Mouse (Mus musculus) adrenal gland, adult 18-20 months (tissue): ENCODE data around the gene Ddit4. TPM values are rescaled to one million over a fixed set of nuclear protein-coding genes. Genes with fewer than 3 reads are reported as not detected.

Source experiments
- DNase-seq, 2 experiments: peaks; one replicate each; pipeline ENCODE4 v3.0.0; 2021 to 2022; ENCODE audit warnings: low spot score in 2 of 2
- total RNA-seq, 2 experiments: library from RNA; stranded (reverse); gene quantifications; 1 replicate in 1 of 2; 2 replicates in 1 of 2; pipeline ENCODE4 v1.2.3; 2021

The Ddit4 gene
- total RNA-seq, 2 experiments from 2014 or later: 29.5 to 69.3 TPM

DNA sequence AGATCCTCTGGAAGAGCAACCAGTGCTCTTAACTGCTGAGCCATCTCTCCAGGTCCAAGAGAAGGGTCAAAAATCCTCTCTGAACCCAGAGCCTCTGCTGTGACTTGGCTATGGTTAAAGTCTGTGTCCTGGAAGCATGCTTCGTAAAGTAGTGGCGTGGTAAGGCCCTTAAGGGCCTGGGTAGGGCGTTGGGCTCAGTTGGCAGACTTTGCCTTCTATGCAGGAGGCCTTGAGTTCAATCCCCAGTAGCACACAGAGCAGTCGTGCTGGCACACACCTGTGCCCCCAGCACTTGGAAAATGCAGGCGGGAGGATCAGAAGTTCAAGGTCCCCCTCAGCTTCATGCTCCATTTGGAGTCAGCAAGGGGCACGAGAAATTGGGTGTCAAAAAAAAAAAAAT, 21.4 kb upstream of the Ddit4 start:
- DNase-seq: no peak

DNA sequence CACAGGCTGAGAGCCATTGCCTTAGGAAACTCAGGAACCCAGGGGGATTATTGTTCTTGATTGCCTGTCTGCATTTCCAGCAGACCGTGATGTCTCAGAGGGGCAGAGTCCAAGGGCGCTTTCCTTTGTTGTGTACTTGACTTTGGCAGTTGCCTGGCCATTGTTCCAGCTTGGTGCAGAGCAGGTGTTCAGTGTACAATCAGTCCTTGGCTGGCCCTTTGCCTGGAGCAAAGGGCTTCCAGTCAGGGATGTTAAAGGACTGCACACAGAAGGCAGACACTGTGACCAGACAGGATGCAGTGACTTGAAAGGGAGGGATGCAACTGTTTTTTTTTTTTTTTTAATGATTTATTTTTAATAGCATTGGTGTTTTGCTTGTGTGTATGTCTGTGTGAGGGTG, 20.9 kb upstream of the Ddit4 start:
- DNase-seq: no peak

DNA sequence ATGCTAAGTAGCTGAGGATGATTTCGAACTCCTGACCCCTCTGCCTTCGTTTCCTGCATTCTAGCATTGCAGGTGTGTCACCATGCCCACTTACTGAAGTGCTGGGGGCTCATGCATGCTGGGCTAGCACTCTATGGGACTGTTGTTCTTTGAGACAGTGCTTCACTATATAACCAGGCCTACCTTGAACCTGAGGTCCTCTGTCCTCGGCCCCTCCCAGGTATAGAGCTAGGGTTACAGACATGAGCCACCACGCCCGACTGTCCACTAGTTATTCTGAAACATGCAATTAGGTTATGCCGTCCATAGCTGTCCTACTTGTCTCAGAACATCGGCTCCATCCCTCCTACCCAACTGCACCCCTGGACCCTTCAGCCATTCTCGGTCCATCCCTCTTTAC, 20.2 kb upstream of the Ddit4 start:
- DNase-seq: no peak

DNA sequence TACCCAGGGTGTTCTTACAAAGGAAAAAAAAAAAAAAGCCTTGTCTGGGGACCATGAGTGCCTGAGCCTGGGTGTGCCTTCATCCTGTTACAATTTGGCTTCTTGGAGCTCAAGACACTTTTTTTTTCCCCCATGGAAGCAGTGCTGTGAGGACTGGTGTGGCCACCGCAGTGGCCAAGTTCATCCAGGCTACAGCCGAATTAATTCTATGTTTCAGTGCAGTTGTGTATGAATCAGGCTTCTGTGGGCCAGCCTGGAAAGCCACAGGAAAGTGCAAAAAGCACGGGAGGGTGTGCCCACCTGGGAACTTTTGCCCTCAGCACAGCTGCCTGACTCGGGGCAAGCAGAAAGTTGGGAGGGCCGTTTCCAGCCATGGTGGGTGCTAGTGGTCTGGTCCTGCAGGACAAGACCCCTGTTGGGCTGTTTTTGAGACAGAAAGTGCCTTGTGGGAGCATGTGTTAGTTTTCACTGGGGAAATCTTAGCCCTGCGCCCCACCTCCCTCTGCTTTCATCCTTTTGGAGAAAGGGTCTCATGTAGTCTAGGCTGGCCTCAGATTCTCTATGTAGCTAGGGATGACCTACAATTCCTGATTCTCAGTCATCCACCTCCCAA, 18.9 kb upstream of the Ddit4 start:
- no peak for DNase-seq

DNA sequence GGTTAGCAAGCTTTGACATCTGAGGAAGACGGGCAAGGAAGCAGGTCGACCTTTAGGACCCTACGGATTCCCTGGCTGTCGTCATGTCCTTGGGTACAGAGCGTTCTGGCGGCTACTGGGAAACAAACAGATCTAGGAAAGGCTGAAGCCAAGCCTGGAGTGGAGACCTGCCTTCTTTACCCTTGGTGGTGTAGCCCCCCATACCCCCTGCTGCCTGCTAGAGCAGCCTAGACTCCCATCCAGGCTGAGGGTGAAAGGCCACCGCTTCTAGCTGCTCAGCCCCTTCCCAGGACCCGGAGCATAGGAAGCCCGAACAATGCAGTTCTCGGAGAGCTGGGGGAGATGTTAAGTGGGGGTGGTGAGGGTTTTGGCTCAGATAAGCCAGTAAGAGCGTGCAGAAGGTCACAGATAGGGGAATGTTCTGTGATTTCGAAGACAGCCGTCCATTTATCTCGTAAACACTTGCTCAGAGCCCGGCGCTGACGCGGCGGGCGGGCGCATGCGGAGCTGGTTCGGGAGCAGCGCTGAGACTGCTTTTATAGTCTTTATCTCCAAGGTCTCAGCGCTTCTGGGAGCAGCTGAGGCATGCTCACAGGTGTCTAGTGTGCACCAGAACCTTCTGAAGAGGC, 18.3 kb upstream of the Ddit4 start:
- DNase-seq: peak; percentile 63 to 67

DNA sequence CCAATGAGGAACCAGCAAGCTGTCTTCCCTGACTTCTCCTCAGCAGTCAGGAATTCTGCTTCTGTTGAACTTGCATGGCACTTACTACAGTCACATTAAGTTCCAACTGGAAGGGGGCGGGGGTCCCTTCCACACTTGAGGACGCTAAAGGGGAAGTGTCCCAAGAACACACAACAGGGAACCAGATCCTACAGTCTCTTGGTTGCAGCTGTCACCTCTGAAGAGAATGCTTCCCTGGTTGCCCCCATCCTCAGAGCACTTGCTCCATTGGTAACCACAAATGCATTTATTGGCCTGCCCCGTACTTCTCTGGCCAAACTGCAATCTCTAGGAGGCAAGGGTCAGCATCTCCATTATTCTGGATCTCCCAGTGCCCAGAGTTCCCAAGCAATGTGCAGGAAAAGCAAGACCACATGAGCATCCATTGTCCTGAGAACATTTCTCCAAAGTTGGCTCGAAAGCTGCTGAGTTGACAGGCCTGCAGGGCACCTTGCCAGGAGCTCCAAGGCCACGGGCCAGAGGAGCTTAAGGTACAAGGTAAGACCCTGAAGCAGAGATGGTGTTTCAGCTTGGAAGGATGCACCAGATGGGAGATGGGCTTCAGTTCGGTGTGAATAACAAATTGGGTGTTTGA, 15.8 kb upstream of the Ddit4 start:
- DNase-seq: peak in 1 of 2 experiments; percentile 63

DNA sequence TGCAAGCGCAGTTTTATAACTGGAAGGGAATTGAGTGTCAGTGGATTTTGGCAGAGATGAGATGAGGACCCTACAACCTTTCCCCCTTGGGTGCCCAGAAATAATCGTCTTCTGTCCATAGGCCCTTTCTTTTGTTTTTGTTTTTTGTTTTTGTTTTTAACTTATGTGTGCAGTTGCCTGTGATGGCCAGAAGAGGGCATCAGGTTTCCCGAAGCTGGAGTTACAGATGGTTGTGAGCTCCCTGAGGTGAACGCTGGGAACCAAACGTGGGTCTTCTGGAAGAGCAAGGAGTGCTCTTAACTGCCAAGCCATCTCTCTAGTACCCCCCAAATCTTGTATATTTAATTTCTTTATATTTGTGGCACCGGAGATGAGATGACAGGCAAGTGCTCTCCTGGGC, 15.1 kb upstream of the Ddit4 start:
- no peak for DNase-seq

DNA sequence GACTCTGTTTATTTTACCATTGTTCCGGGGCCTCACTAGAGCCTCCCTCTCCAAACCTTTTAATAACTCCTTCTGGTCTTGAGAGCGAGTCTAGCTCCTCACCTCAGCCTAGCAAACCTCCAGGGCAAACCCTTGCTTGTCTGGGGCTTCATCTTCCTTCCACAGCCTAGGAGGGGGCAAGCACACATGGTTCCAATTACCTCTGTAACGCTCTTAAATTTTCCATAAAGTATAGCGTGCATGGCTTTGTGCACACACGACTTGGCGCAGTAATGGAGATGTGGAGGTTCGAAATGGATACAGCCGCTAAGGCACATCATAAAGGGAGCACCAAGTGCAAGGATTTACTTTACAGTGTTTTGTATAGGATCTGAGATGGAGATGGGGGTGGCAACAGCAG, 14.2 kb upstream of the Ddit4 start:
- no peak for DNase-seq

DNA sequence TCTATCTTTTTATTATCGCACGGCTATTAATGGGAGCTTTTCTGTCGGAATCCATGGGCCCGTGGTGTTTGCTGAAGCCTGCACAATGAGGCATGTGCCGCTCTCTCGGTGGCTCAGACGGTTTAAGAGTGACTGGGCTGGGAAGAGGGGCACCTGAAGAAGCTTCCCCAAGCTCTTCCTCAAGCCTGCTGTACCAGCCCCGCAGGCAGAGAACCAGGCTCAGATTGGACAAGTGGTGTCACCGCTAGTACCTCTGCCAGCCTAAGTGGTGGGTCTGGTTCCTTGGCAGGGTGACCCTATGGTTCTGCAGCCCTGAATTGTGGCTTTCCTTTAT, 13.7 kb upstream of the Ddit4 start:
- DNase-seq: no peak

DNA sequence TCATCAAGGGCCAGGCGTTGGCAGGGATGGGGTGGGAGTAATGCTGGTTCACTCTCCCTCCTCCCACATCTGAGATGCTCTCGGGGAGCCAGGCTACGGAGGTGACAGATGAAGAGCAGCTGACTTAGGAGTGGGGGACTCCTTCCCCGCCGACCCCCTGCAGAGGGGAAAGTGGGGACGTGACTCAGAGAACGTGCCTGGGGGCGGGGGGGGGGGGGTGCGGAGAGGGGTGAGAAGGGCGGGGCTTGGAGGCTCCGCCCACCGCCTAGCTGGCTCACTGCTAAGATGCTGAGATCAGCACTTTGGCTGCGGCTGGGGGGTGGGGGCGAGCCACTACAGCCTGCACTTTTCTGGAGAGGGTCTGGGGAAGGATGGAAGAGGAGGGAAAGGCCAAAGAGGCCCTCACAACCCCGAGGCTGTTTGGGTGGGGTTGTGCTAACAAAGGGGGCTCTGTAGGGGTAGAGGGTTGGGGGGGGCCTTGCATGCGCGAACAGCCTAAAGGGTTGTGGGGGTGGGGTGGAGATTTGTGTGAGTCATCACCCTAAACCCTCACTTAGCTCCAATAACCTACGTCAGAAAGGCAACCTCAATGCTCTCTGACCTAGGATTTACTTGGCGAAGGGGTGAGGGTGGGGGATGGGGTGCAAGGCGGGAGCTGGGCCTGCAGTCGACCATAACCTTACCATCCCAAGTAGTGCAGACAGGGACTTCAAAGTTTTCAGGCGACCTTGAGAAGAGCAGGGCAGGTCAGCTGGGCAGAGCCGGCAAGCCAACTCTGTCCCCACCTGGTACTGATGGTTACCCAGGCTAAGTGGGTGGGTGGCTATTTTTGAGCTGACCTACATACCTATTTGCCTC, 13.1 kb upstream of the Ddit4 start:
- no peak for DNase-seq

DNA sequence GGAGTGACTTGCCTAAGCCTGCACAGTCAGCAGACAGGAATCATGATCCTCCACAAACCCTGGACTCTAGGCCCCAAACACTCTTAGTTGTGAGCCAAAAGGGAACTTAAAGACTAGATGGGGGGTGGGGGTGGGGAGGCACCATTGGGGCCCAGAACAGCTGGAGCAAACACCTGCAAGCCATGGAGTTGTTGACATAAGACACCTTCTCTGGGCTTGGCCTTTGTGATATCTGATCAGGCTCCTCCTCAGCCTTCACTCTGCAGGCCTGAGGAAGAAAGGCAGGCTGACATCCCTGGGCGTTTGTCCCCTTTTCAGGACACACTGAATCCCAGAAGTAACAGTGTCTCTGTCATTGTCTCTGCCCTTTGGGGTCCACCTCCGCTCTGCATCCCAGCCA, 12.0 kb upstream of the Ddit4 start:
- DNase-seq: no peak

DNA sequence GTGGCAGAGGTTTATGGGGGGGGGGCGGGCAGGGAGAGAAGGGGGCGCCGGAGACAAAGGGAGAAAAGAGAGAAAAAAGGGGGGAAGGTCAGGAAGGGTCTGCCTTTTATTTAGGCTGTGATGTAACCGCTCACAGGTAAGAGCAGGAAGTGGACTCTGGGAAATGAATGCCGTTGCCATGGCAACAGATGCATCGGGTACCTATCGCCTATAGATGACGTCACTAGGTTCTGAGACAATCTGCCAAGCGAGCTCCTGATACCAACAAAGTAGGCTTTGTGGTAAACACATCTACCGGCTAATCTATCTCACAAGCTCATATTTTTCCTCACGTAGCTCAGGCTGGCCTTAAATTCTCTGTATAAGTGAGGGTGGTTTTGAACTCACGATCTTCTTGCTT, 7.9 kb upstream of the Ddit4 start:
- no peak for DNase-seq

DNA sequence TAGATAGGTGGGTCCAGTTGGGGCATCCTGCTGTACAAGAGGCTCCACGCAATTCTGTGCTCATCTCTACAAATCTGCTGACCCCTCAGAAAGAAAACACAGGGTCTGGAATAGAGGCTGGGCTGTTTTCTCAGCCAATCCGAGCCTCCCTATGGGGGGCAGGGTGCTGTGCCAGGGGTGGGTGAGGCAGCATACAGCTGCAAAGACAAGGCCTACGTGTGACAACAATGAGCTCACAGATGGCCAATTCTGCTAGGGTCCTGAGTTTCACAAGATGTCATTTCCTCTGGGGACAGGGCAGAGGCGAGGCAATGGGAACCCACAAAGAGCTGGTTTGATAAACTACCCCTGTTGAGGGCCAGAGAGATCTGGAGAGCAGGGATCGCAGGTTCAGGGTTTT, 6.8 kb upstream of the Ddit4 start:
- DNase-seq: no peak

DNA sequence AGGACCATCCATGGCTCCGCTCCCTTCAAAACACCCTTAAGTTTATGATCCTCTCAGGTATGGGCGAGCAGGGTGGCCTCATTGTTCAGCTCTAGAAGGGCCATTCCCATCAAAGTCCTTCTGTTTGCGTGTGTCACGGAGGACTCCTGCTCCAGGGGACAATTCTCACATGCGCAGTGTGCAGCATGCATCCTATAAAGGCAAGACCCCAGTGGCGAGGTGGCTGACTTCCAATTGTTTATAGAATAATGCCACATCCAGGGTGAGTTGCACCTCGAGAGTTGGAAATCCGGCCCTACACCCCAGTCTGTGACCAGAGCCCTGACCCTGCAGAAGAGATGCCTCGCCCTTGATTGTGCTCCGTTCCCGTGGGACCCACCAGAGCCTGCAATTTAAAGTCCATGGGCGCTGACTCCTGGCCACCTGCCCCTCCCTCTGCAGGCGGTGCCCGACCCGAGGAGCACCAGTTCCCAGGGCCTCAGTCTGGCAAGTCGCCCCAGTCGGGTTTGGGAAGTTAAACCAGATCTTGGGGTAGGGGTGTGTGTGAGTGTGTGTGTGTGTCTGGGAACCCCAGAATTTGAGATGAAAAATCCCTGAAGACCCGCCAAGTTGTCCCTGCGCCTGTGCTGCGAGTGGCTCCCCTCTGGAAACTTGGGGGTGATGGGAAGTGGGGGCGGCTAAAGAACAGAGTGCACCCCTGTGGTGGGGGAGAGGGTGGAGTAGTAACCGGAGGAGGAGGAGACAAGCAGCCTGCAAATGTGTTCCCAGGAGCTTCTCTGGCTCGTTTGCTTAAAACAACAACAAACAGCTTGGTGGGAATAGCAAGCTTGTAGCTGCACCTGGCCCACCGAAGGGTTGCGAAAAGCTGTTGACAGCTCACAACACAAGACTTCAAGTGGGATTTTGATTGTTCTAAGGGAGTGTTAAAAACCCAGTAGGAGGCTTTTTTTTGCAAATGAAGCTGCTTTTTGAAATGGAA, 5.8 kb upstream of the Ddit4 start:
- DNase-seq: no peak

DNA sequence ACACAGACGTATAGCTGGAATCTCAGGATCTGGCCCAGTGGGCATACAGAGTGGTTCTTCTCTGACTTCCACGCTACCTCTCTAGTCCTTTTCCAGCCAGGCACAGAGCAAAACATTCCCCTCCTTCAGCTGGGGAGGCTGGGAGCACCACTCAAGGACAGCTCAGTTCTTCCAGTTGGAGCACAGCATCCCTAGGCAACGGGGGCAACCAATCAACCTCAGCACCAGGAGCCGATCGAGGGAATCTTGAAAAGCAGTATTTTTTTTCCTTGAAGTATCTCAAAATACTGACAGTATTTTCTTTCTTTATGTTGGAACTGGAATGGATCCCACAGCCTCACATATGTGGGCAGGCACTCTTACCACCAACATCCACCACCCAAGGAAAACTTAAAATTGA, 5.0 kb upstream of the Ddit4 start:
- DNase-seq: no peak

DNA sequence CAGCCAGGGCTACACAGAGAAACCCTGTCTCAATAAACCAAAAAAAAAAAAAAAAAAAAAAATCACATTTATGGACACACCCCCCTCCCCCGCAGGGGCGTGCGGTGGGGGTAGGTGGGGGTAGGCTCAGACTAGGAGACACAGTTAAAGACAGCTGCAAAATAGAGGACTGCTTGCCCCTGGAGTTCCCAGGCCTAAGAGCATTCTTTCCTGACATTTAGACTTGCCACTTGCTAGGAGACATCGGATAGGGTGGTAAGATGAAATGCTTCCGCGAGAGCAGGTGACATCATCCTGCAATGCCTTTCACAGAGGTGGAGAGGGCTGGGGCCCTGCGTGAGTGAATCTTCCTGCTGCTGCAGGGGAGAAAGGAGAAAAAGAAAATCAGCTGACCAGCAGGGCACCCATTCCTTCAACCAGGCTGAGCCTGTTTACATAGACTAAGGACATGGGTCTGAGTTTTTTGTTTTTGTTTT, 2.0 kb upstream of the Ddit4 start:
- no peak for DNase-seq

DNA sequence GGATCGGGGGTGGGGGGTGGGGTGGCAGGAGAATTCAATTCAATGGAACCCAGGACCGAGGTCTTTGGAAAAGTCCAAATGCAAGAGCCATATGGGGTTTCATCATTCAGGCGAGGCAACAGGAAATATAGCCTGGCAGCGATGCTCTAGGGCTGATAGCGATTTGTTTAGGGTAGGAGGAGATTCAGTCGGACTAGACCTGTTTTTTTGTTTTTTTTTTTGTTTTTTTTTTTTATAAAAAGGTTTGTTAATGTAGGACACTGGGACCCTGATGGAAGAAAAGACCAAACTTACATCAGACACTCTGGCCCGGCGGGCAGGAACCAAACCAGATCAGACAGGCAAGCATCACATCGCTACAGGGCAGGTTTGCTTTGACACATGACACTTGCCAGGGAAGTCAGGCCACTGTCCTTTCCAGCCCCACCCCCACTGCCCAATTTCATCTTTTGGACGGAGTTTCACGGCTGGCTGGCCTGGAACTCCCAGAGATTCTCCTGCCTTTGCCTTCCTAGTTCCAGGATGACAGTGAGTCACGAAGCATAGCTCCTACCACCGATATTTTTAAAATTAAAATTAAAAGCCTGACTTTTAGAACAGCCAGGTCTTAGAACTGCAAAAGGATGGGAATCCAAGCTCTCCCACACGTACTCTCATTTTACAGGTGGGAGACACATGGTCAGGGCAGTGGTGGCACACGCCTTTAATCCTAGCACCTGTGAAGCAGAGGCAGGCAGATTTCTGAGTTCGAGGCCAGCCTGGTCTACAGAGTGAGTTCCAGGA, 1.3 kb upstream of the Ddit4 start:
- DNase-seq: no peak

DNA sequence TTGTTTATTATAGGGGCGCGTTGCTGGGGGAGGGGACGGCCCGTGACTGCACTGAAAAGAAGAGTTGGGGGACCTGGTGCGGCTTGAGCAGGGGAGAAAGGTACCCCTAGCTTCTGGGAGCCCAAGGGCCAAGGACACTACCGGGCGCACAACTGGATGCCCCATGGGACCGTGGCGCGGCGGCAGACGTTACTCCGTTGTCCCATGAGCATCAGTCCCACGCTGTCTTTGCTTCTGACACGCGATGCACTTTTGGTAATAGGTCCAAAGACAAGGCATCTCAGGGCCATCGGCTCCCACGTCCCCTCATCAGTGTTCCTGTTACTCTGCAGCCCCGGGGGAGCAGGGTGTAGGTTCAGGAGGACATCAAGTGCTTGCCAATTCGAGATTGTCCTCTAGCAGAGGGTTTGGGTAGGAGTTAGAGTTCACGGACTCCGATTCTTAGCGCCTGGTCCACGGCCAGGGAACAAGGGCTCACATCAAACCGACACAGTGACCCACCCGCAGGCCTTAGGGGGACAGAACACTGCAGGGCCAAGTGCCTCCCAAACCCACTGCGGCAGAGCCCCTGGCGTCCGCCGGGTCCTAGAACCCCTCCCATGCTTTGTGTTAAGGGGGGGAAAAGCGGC, 632 bp upstream of the Ddit4 start:
- no peak for DNase-seq

DNA sequence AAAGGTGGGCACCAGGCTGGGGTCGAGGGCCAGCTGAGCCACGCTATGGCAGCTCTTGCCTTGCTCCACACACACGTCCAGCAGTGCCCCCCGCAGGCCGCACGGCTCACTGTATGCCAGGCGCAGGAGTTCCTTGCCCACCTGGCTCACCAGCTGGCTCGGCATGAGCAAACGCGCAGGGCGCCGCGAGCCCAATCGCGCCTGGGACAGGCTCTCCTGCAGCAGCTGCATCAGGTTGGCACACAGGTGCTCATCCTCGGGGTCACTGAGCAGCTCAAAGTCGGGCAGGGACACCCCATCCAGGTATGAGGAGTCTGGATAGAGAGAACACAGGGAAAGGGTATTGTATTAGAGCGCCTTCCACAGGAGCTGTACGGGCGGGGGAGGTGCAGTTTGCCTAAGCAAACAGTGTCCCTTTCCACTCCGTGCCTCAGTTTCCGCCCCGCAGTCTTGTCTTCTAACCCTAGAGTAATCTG, 880 bp downstream of the Ddit4 start:
- peak; percentile 76 to 79 for DNase-seq
